Mouse (Mus musculus) MEL (cell line): Measurements from ENCODE around the gene Agtrap.

Experiments
- CTCF ChIP-seq, 3 experiments: IDR thresholded peaks in 2 of 3; conservative IDR thresholded peaks in 1 of 3; 2 replicates each; pipeline ENCODE4 v1.5.1; 2011 to 2012; ENCODE audit warnings: low read length in 3 of 3, low read depth in 2 of 3, mild to moderate bottlenecking in 2 of 3, improper control_type of control experiment in 1 of 3, inconsistent platforms in 1 of 3, mixed read lengths in 1 of 3, moderate library complexity in 1 of 3; ENCODE audit not compliant: control insufficient read depth in 1 of 3, insufficient read depth in 1 of 3, poor library complexity in 1 of 3, severe bottlenecking in 1 of 3
- ELF1 ChIP-seq: IDR thresholded peaks from 2 replicates; pipeline ENCODE4 v1.6.1; 2014; ENCODE audit warnings: low read depth, mild to moderate bottlenecking, inconsistent platforms, low read length, improper control_type of control experiment, moderate library complexity
- EP300 ChIP-seq, 2 experiments: IDR thresholded peaks; 2 replicates each; pipeline ENCODE4 v1.6.1; 2011; ENCODE audit warnings: improper control_type of control experiment in 2 of 2, low read length in 2 of 2, low read depth in 1 of 2, mild to moderate bottlenecking in 1 of 2
- GATA1 ChIP-seq: IDR thresholded peaks from 2 replicates; pipeline ENCODE4 v1.6.1; 2011; ENCODE audit warnings: low read depth, low read length, improper control_type of control experiment
- HCFC1 ChIP-seq: IDR thresholded peaks from 2 replicates; pipeline ENCODE4 v1.6.1; 2012; ENCODE audit warnings: low read depth, mild to moderate bottlenecking, inconsistent platforms, low read length, improper control_type of control experiment, moderate library complexity
- JUND ChIP-seq: IDR thresholded peaks from 2 replicates; pipeline ENCODE4 v1.6.1; 2011; ENCODE audit warnings: low read depth, mild to moderate bottlenecking, improper control_type of control experiment, low read length
- MAZ ChIP-seq: IDR thresholded peaks from 2 replicates; pipeline ENCODE4 v1.6.1; 2012; ENCODE audit warnings: low read depth, mild to moderate bottlenecking, inconsistent platforms, low read length, improper control_type of control experiment
- MEF2A ChIP-seq: IDR thresholded peaks from 2 replicates; pipeline ENCODE4 v1.6.1; 2014; ENCODE audit warnings: low read depth, mild to moderate bottlenecking, inconsistent platforms, low read length, improper control_type of control experiment; ENCODE audit not compliant: poor library complexity, insufficient replicate concordance, severe bottlenecking; ENCODE audit errors: extremely low read depth
- NELFE ChIP-seq: IDR thresholded peaks from 2 replicates; pipeline ENCODE4 v1.6.1; 2011; ENCODE audit warnings: low read depth, low read length, improper control_type of control experiment
- POLR2A ChIP-seq, 2 experiments: IDR thresholded peaks; 2 replicates each; pipeline ENCODE4 v1.6.1; 2011 to 2012; ENCODE audit warnings: low read length in 2 of 2, mild to moderate bottlenecking in 2 of 2, control low read depth in 1 of 2, improper control_type of control experiment in 1 of 2, low read depth in 1 of 2, moderate library complexity in 1 of 2; ENCODE audit not compliant: control insufficient read depth in 1 of 2, insufficient read depth in 1 of 2, poor library complexity in 1 of 2
- POLR2AphosphoS2 ChIP-seq: IDR thresholded peaks from 2 replicates; pipeline ENCODE4 v1.6.1; 2011; ENCODE audit warnings: low read length, improper control_type of control experiment
- ZKSCAN1 ChIP-seq: IDR thresholded peaks from 2 replicates; pipeline ENCODE4 v1.6.1; 2012; ENCODE audit warnings: low read depth, mild to moderate bottlenecking, inconsistent platforms, low read length, improper control_type of control experiment, moderate library complexity
- ZMIZ1 ChIP-seq: IDR thresholded peaks from 2 replicates; pipeline ENCODE4 v1.6.1; 2012; ENCODE audit warnings: low read depth, mild to moderate bottlenecking, inconsistent platforms, low read length, improper control_type of control experiment, moderate library complexity
- ZNF384 ChIP-seq: IDR thresholded peaks from 2 replicates; pipeline ENCODE4 v1.6.1; 2012; ENCODE audit warnings: low read depth, mild to moderate bottlenecking, inconsistent platforms, low read length, improper control_type of control experiment

- TF ChIP-seq ZKSCAN1 (no peak), CTCF (IDR thresholded peaks at IDR 0.05 in 2 of 3, conservative IDR thresholded peaks at IDR 0.05 in 1 of 3; ENCODE audit: control insufficient read depth in 1 of 3, insufficient read depth in 1 of 3, low read depth in 2 of 3, low read length in 3 of 3, poor library complexity in 1 of 3, severe bottlenecking in 1 of 3) (no peak), ELF1 (no peak), MAZ (no peak), GATA1 (no peak), ZNF384 (no peak), ZMIZ1 (no peak), POLR2A (IDR thresholded peaks at IDR 0.05; ENCODE audit: control insufficient read depth in 1 of 2, insufficient read depth in 1 of 2, low read depth in 1 of 2, low read length in 2 of 2, poor library complexity in 1 of 2) (no peak), HCFC1 (no peak), POLR2AphosphoS2 (no peak), NELFE (no peak), EP300 (IDR thresholded peaks at IDR 0.05; ENCODE audit: low read depth in 1 of 2, low read length in 2 of 2) (no peak), MEF2A (no peak), JUND (no peak)
Observed at GRCm38 (mm10) chr4:148107621-148108291, 19.9 kb upstream of the Agtrap start.
